Mouse (Mus musculus): ENCODE data around the gene Carns1. TPM values are rescaled to one million over a fixed set of nuclear protein-coding genes. Genes with fewer than 3 reads are reported as not detected.

Gene Carns1
- polyA plus RNA-seq, 1 experiment = 14.4 TPM

DNA sequence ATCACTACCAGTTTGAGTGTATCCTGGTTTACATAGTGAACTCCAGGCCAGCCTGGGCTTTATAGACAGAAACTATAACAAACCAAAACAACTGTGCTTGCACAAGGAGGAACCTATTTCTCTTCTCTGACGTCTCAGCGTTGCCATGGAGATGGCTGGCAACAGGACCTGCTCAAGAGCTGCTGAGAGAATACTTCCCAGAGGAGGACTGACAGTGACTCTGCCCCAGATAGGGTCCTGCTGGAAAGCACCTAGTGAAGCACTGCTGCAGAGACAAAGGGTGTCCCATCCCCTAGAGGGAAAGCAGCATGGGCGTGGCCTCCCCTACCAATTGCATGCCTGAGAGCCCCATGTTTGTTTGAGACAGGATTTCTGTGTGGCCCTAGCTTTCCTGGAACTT lies 6.6 kb upstream of the Carns1 start:
- 41% methylated on average over 3 of the region's 3 CpGs for WGBS
- Histone ChIP-seq H3K4me1 (ENCODE audit: control insufficient read depth, insufficient read depth, low read length) (peaks cover 6% of the 10 kb centered on the region; the same call in 1 of the 2 replicates), H3K4me3 (replicated peaks; ENCODE audit: extremely low read depth, low read depth, low read length) (no peak overlapping the region)
- TF ChIP-seq CTCF (IDR thresholded peaks at IDR 0.05; ENCODE audit: insufficient read depth, low read length) (no peak), POLR2A (IDR thresholded peaks at IDR 0.05; ENCODE audit: borderline replicate concordance, extremely low read depth, low read depth, low read length) (no peak)
- DNase-seq = no peak

- Histone ChIP-seq H3K4me3 (replicated peaks; ENCODE audit: extremely low read depth, low read depth, low read length) (no peak overlapping the region), H3K4me1 (ENCODE audit: control insufficient read depth, insufficient read depth, low read length) (peaks cover 6% of the 10 kb centered on the region; the same call in 1 of the 2 replicates)
- TF ChIP-seq CTCF (IDR thresholded peaks at IDR 0.05; ENCODE audit: insufficient read depth, low read length) (no peak), POLR2A (IDR thresholded peaks at IDR 0.05; ENCODE audit: borderline replicate concordance, extremely low read depth, low read depth, low read length) (no peak)
- no peak for DNase-seq
- 86% methylated on average over 7 of the region's 7 CpGs for WGBS
Measured at GRCm38 (mm10) chr19:4180411-4180810, 5.1 kb upstream of the Carns1 start.

DNA sequence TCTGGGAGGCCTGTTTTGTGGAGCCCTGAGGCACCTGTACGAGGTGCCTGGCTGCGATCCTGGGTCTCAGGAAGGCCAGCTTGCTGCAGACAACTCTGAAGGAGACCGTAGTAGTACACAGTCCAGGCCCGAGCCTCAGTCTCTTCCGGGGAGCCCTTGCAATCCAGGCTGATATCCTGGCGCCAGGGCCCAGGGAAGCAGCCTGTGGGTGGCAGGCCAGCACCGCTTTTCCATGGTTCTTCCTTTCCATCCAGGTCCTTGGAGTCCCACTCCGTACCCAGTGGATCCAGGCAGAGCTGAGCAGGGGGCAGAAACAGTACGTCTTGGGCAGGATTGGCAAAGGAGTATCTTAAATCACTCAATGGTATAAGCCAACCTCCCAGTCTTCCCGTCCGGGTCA lies 2.4 kb downstream of the Carns1 start:
- TF ChIP-seq CTCF (IDR thresholded peaks at IDR 0.05; ENCODE audit: insufficient read depth, low read length) (no peak), POLR2A (IDR thresholded peaks at IDR 0.05; ENCODE audit: borderline replicate concordance, extremely low read depth, low read depth, low read length) (no peak)
- peaks cover 5% of the 10 kb centered on the region for H3K4me1 ChIP-seq (ENCODE audit: control insufficient read depth, insufficient read depth, low read length)
- WGBS = 79% methylated on average over 11 of the region's 11 CpGs
- no peak for DNase-seq
- H3K4me3 ChIP-seq (replicated peaks; ENCODE audit: extremely low read depth, low read depth, low read length) = no peak overlapping the region

DNA sequence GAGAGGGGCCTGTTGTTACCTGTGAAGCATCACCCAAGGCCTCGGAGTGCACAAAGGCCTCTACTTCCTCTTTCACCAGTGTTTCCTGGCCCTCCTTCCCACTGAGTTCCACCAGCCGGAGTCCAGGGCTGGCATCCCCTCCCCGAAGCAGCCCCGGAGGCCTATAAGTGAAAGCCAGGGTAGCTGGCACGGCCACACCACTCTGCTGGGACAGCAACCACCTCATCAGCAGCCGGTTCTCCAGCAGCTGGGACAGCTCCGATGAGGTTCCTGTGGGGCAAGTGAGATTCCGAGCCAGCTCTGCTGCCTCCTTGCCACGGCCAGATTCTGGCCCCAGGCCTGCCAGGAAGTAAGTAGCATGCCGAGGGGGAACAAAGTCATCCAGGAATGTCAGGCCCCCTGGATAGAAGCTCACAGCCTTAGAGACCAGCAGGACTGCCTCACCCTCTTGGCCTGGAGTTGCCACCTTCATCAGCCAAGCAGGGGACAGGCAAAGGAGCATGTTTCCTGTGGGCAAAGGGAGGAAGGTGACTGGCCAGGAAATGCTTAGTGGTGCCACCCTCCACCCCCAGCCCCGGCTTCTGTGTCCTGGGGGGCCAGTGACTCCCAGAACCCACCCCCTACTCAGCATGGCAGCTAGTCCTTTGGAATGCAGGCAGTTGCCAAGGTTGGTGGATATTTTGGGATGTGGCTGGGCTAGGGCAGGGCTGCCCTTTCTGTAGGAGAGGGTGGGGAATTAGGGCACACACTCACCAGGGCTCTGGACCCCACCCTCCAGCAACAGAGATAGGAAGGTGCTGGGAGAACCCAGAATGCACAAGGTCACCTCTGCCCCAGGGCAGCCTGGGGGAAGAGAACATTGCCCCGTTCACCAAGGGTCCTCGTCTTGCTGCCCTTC lies 3.6 kb downstream of the Carns1 start:
- WGBS = 41% methylated on average over 13 of the region's 13 CpGs
- TF ChIP-seq CTCF (IDR thresholded peaks at IDR 0.05; ENCODE audit: insufficient read depth, low read length) (no peak), POLR2A (IDR thresholded peaks at IDR 0.05; ENCODE audit: borderline replicate concordance, extremely low read depth, low read depth, low read length) (no peak)
- peaks cover 5% of the 10 kb centered on the region for H3K4me1 ChIP-seq (ENCODE audit: control insufficient read depth, insufficient read depth, low read length)
- no peak overlapping the region for H3K4me3 ChIP-seq (replicated peaks; ENCODE audit: extremely low read depth, low read depth, low read length)
- no peak for DNase-seq

DNA sequence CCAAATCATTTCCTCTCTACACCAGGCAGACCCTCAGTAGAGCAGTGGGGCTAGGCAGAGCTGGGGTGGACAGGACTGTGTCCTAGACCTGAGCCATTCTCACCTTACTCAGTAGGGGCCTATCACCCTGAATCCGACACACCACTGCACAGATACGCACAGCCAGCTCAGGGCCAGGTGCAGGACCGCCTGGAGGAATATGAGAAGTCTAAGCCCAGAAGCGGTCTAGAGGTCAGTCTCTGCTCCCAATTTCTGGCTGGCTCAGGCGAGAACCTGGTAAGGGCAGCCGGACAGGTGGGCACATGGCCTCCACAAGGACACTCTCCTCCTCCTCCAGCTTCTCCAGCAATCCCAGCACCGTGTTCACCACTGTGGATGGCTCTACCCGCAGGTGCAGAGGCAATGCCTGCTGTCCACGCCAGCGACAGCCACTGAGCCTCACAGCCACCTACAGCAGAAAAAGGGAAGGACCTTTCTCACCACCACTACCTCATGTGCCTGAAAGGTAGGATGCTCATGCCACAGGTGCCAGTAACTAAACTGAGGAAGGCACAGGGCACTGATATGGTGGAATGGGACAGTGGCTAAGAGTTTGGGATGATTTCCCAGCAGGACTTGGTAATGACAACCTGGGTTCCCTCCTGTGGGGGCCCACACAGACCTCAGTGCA lies 4.4 kb downstream of the Carns1 start:
- peaks cover 5% of the 10 kb centered on the region for H3K4me1 ChIP-seq (ENCODE audit: control insufficient read depth, insufficient read depth, low read length)
- 92% methylated on average over 10 of the region's 10 CpGs for WGBS
- DNase-seq = no peak
- TF ChIP-seq CTCF (IDR thresholded peaks at IDR 0.05; ENCODE audit: insufficient read depth, low read length) (no peak), POLR2A (IDR thresholded peaks at IDR 0.05; ENCODE audit: borderline replicate concordance, extremely low read depth, low read depth, low read length) (no peak)
- H3K4me3 ChIP-seq (replicated peaks; ENCODE audit: extremely low read depth, low read depth, low read length) = no peak overlapping the region

DNA sequence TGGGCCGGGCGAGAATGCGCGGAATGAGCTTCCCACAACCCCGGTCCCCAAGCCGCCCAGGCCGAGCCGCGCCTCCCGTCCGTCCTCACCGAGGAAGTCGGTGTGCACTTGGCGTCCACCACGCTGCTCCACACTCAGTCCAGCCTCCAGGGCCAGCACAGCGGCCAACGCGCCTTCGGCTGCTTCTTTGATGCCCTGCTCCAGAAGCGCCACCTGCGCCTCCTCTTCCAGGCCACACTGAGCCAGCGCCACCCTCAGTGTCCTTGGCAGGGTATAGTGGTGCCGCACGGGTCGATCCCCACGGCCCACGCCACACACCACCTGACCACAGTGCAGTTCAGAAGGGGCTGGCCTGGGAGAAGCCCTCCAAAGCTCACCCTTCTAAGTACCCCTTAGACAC lies 5.5 kb downstream of the Carns1 start:
- no peak for DNase-seq
- no peak for TF ChIP-seq POLR2A (IDR thresholded peaks at IDR 0.05; ENCODE audit: borderline replicate concordance, extremely low read depth, low read depth, low read length)
- no peak for TF ChIP-seq CTCF (IDR thresholded peaks at IDR 0.05; ENCODE audit: insufficient read depth, low read length)
- peak overlapping the region; percentile 63 for H3K4me3 ChIP-seq (replicated peaks; ENCODE audit: extremely low read depth, low read depth, low read length)
- 3% methylated on average over 27 of the region's 27 CpGs for WGBS
- H3K4me1 ChIP-seq (ENCODE audit: control insufficient read depth, insufficient read depth, low read length) = peaks cover 5% of the 10 kb centered on the region

- WGBS = under 1% methylated on average over 43 of the region's 43 CpGs
- Histone ChIP-seq H3K4me3 (replicated peaks; ENCODE audit: extremely low read depth, low read depth, low read length) (peak overlapping the region; percentile 63), H3K4me1 (ENCODE audit: control insufficient read depth, insufficient read depth, low read length) (peaks cover 5% of the 10 kb centered on the region)
- peak; percentile 61 for TF ChIP-seq CTCF (IDR thresholded peaks at IDR 0.05; ENCODE audit: insufficient read depth, low read length)
- peak; percentile 96 for TF ChIP-seq POLR2A (IDR thresholded peaks at IDR 0.05; ENCODE audit: borderline replicate concordance, extremely low read depth, low read depth, low read length)
- peak; percentile 99 for DNase-seq
Measured at GRCm38 (mm10) chr19:4169378-4169784, 5.9 kb downstream of the Carns1 start.

DNA sequence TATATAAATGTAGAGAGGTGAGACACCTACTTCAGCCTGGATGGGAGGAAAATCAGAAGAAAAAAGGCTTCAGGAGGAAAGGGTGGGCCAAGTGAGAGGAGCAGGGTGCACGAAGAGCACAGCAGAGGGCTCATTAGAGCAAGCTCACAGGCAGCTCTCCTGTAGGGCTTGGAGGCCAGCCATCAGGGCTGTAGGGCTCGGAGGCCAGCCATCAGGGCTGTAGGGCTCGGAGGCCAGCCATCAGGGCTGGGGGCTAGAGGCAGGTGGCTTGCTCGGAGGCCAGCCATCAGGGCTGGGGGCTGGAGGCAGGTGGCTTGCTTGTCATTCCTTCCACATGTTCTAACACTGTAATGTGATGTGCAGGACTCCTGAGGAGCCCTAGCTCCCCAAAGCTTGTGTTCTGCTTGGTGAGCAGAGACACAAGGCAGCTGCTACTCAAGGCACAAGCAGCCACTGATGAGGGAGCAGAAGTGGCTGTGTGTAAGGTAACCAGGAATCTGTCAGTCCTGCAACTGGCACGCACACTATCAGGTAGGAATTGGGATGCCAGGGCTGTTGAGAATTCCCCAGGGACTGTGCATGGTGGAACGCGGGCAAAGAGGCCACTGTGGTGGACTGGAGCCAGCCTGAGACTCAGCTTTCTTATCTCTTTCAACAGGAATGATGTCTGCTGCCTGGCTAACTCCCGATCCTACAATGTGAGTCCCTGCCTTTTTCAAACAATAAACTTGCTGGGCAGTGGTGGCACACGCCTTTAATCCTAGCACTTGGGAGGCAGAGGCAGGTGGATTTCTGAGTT lies 8.4 kb downstream of the Carns1 start:
- Histone ChIP-seq H3K4me3 (replicated peaks; ENCODE audit: extremely low read depth, low read depth, low read length) (no peak overlapping the region), H3K4me1 (ENCODE audit: control insufficient read depth, insufficient read depth, low read length) (peaks cover 9% of the 10 kb centered on the region)
- no peak for DNase-seq
- 68% methylated on average over 9 of the region's 9 CpGs for WGBS
- TF ChIP-seq POLR2A (IDR thresholded peaks at IDR 0.05; ENCODE audit: borderline replicate concordance, extremely low read depth, low read depth, low read length) (no peak), CTCF (IDR thresholded peaks at IDR 0.05; ENCODE audit: insufficient read depth, low read length) (no peak)

- WGBS = 82% methylated on average over 2 of the region's 2 CpGs
- H3K4me3 ChIP-seq (replicated peaks; ENCODE audit: extremely low read depth, low read depth, low read length) = no peak overlapping the region
Measured at GRCm38 (mm10) chr19:4164721-4165120, 10.6 kb downstream of the Carns1 start.

More at GRCm38 (mm10) chr19:4164721-4165120, 10.6 kb downstream of the Carns1 start:
- DNase-seq = no peak
- peaks cover 5% of the 10 kb centered on the region; the same call in 1 of the 2 replicates for H3K4me1 ChIP-seq (ENCODE audit: control insufficient read depth, insufficient read depth, low read length)
- TF ChIP-seq POLR2A (IDR thresholded peaks at IDR 0.05; ENCODE audit: borderline replicate concordance, extremely low read depth, low read depth, low read length) = no peak
- TF ChIP-seq CTCF (IDR thresholded peaks at IDR 0.05; ENCODE audit: insufficient read depth, low read length) = no peak
